Mouse (Mus musculus) MEL (cell line): ENCODE measurements at regions not wholly inside any gene's neighbourhood (a gene's known extent, or its start where the extent isn't known, plus 50 kb on each side); places are given as distances from the start of the nearest gene placed in this dataset.

Experiments
- DNase-seq: peaks from one replicate; pipeline ENCODE4 v3.0.0; 2011; ENCODE audit warnings: low read depth, low spot score
- H3K27ac ChIP-seq: 2 replicates; pipeline ENCODE4 v1.5.1; 2012; ENCODE audit warnings: low read depth, mild to moderate bottlenecking, control low read depth, low read length, moderate library complexity; ENCODE audit not compliant: control insufficient read depth
- H3K27me3 ChIP-seq, 2 experiments: fragments of 150-350 bp in 1 of 2; sonication (generic) in 1 of 2; 2 replicates each; pipeline ENCODE4 v1.6.1; 2012; ENCODE audit warnings: low read length in 2 of 2, mild to moderate bottlenecking in 2 of 2, improper control_type of control experiment in 1 of 2, moderate library complexity in 1 of 2; ENCODE audit not compliant: insufficient read depth in 2 of 2, control insufficient read depth in 1 of 2
- H3K36me3 ChIP-seq, 2 experiments: 2 replicates each; pipeline ENCODE4 v1.6.1; 2012 to 2014; ENCODE audit warnings: low read length in 2 of 2, improper control_type of control experiment in 1 of 2, inconsistent platforms in 1 of 2, mild to moderate bottlenecking in 1 of 2; ENCODE audit not compliant: insufficient read depth in 2 of 2, control insufficient read depth in 1 of 2
- H3K4me1 ChIP-seq, 2 experiments: fragments of 150-350 bp in 1 of 2; sonication (generic) in 1 of 2; 2 replicates each; pipeline ENCODE4 v1.6.1; 2012; ENCODE audit warnings: low read length in 2 of 2, improper control_type of control experiment in 1 of 2, mild to moderate bottlenecking in 1 of 2; ENCODE audit not compliant: insufficient read depth in 2 of 2, control insufficient read depth in 1 of 2
- H3K4me3 ChIP-seq, 2 experiments: fragments of 150-350 bp in 1 of 2; sonication (generic) in 1 of 2; 2 replicates each; pipeline ENCODE4 v1.5.1; 2012; ENCODE audit warnings: low read depth in 2 of 2, low read length in 2 of 2, mild to moderate bottlenecking in 2 of 2, moderate library complexity in 2 of 2, control low read depth in 1 of 2, improper control_type of control experiment in 1 of 2; ENCODE audit not compliant: control insufficient read depth in 1 of 2, insufficient read depth in 1 of 2
- H3K79me2 ChIP-seq: 2 replicates; pipeline ENCODE4 v1.6.1; 2012; ENCODE audit warnings: mild to moderate bottlenecking, low read length, moderate library complexity; ENCODE audit not compliant: control insufficient read depth, poor library complexity, insufficient read depth
- H3K9ac ChIP-seq: 2 replicates; pipeline ENCODE4 v1.6.1; 2012; ENCODE audit warnings: low read depth, mild to moderate bottlenecking, control low read depth, low read length, moderate library complexity; ENCODE audit not compliant: control insufficient read depth, poor library complexity, severe bottlenecking
- H3K9me3 ChIP-seq: fragments of 150-350 bp; sonication (generic); replicated peaks from 2 replicates; pipeline ENCODE4 v1.6.1; 2012; ENCODE audit warnings: mild to moderate bottlenecking, low read length, improper control_type of control experiment, moderate library complexity; ENCODE audit not compliant: insufficient read depth
- BHLHE40 ChIP-seq: IDR thresholded peaks from 2 replicates; pipeline ENCODE4 v1.6.1; 2012; ENCODE audit warnings: low read depth, mild to moderate bottlenecking, inconsistent platforms, low read length, improper control_type of control experiment, borderline replicate concordance
- CHD2 ChIP-seq: IDR thresholded peaks from 2 replicates; pipeline ENCODE4 v1.6.1; 2011; ENCODE audit warnings: low read length, improper control_type of control experiment
- E2F4 ChIP-seq: IDR thresholded peaks from 2 replicates; pipeline ENCODE4 v1.6.1; 2011; ENCODE audit warnings: low read depth, low read length, improper control_type of control experiment, borderline replicate concordance
- EP300 ChIP-seq, 2 experiments: IDR thresholded peaks; 2 replicates each; pipeline ENCODE4 v1.6.1; 2011; ENCODE audit warnings: improper control_type of control experiment in 2 of 2, low read length in 2 of 2, low read depth in 1 of 2, mild to moderate bottlenecking in 1 of 2
- ETS1 ChIP-seq: IDR thresholded peaks from 2 replicates; pipeline ENCODE4 v1.6.1; 2012; ENCODE audit warnings: low read depth, mild to moderate bottlenecking, inconsistent platforms, low read length, improper control_type of control experiment, moderate library complexity
- HCFC1 ChIP-seq: IDR thresholded peaks from 2 replicates; pipeline ENCODE4 v1.6.1; 2012; ENCODE audit warnings: low read depth, mild to moderate bottlenecking, inconsistent platforms, low read length, improper control_type of control experiment, moderate library complexity
- JUND ChIP-seq: IDR thresholded peaks from 2 replicates; pipeline ENCODE4 v1.6.1; 2011; ENCODE audit warnings: low read depth, mild to moderate bottlenecking, improper control_type of control experiment, low read length
- KAT2A ChIP-seq: conservative IDR thresholded peaks from 2 replicates; pipeline ENCODE4 v1.6.1; 2012; ENCODE audit warnings: low read depth, low read length, improper control_type of control experiment, inconsistent platforms
- MAFK ChIP-seq: IDR thresholded peaks from 2 replicates; pipeline ENCODE4 v1.6.1; 2011; ENCODE audit warnings: low read depth, mild to moderate bottlenecking, low read length, improper control_type of control experiment, borderline replicate concordance
- MAX ChIP-seq: IDR thresholded peaks from 2 replicates; pipeline ENCODE4 v1.6.1; 2011; ENCODE audit warnings: low read length, improper control_type of control experiment
- MEF2A ChIP-seq: IDR thresholded peaks from 2 replicates; pipeline ENCODE4 v1.6.1; 2014; ENCODE audit warnings: low read depth, mild to moderate bottlenecking, inconsistent platforms, low read length, improper control_type of control experiment; ENCODE audit not compliant: poor library complexity, insufficient replicate concordance, severe bottlenecking; ENCODE audit errors: extremely low read depth
- MYB ChIP-seq: IDR thresholded peaks from 2 replicates; pipeline ENCODE4 v1.6.1; 2011; ENCODE audit warnings: mild to moderate bottlenecking, low read depth, low read length, improper control_type of control experiment
- NELFE ChIP-seq: IDR thresholded peaks from 2 replicates; pipeline ENCODE4 v1.6.1; 2011; ENCODE audit warnings: low read depth, low read length, improper control_type of control experiment
- POLR2A ChIP-seq, 2 experiments: IDR thresholded peaks; 2 replicates each; pipeline ENCODE4 v1.6.1; 2011 to 2012; ENCODE audit warnings: low read length in 2 of 2, mild to moderate bottlenecking in 2 of 2, control low read depth in 1 of 2, improper control_type of control experiment in 1 of 2, low read depth in 1 of 2, moderate library complexity in 1 of 2; ENCODE audit not compliant: control insufficient read depth in 1 of 2, insufficient read depth in 1 of 2, poor library complexity in 1 of 2
- POLR2AphosphoS5 ChIP-seq: IDR thresholded peaks from 2 replicates; pipeline ENCODE4 v1.6.1; 2012; ENCODE audit warnings: low read depth, borderline replicate concordance, mild to moderate bottlenecking, inconsistent platforms, low read length, moderate library complexity, mixed read lengths
- RCOR1 ChIP-seq: IDR thresholded peaks from 2 replicates; pipeline ENCODE4 v1.6.1; 2012; ENCODE audit warnings: low read depth, mild to moderate bottlenecking, inconsistent platforms, low read length, improper control_type of control experiment
- SIN3A ChIP-seq: IDR thresholded peaks from 2 replicates; pipeline ENCODE4 v1.6.1; 2012; ENCODE audit warnings: low read length, improper control_type of control experiment, inconsistent platforms
- SMC3 ChIP-seq: IDR thresholded peaks from 2 replicates; pipeline ENCODE4 v1.6.1; 2011; ENCODE audit warnings: low read depth, low read length, improper control_type of control experiment
- TAL1 ChIP-seq: IDR thresholded peaks from 2 replicates; pipeline ENCODE4 v1.6.1; 2012; ENCODE audit warnings: mild to moderate bottlenecking, inconsistent platforms, low read length, moderate library complexity, mixed read lengths
- TBP ChIP-seq: IDR thresholded peaks from 2 replicates; pipeline ENCODE4 v1.8.0; 2011; ENCODE audit warnings: low read depth, low read length, improper control_type of control experiment
- USF2 ChIP-seq, 2 experiments: IDR thresholded peaks; 2 replicates each; pipeline ENCODE4 v1.6.1; 2011 to 2012; ENCODE audit warnings: improper control_type of control experiment in 2 of 2, low read length in 2 of 2, borderline replicate concordance in 1 of 2, inconsistent platforms in 1 of 2, low read depth in 1 of 2, mild to moderate bottlenecking in 1 of 2; ENCODE audit not compliant: insufficient read depth in 1 of 2
- ZKSCAN1 ChIP-seq: IDR thresholded peaks from 2 replicates; pipeline ENCODE4 v1.6.1; 2012; ENCODE audit warnings: low read depth, mild to moderate bottlenecking, inconsistent platforms, low read length, improper control_type of control experiment, moderate library complexity
- ZNF384 ChIP-seq: IDR thresholded peaks from 2 replicates; pipeline ENCODE4 v1.6.1; 2012; ENCODE audit warnings: low read depth, mild to moderate bottlenecking, inconsistent platforms, low read length, improper control_type of control experiment

GRCm38 (mm10) chr10:14210045-14210444 lies 244.2 kb downstream of the Hivep2 start:
- no peak overlapping the region for H3K4me3 ChIP-seq
- no peaks in the 10 kb centered on the region for H3K4me1 ChIP-seq
- H3K27me3 ChIP-seq: no peaks in the 10 kb centered on the region
- H3K9ac ChIP-seq: no peak overlapping the region
- H3K79me2 ChIP-seq: no peaks in the 10 kb centered on the region
- TF ChIP-seq JUND (no peak), HCFC1 (no peak), USF2 (IDR thresholded peaks at IDR 0.05; ENCODE audit: borderline replicate concordance in 1 of 2, insufficient read depth in 1 of 2, low read depth in 1 of 2, low read length in 2 of 2) (no peak), TAL1 (no peak), MAX (no peak), MEF2A (no peak), SMC3 (no peak), TBP (no peak), NELFE (no peak)
- H3K27ac ChIP-seq: no peak overlapping the region
- no peaks in the 10 kb centered on the region for H3K36me3 ChIP-seq
- DNase-seq: no peak
- H3K9me3 ChIP-seq: no peaks in the 10 kb centered on the region

GRCm38 (mm10) chr10:14208206-14208605 lies 242.3 kb downstream of the Hivep2 start:
- no peaks in the 10 kb centered on the region for H3K36me3 ChIP-seq
- H3K79me2 ChIP-seq: no peaks in the 10 kb centered on the region
- H3K9me3 ChIP-seq: no peaks in the 10 kb centered on the region
- H3K27me3 ChIP-seq: no peaks in the 10 kb centered on the region
- no peak overlapping the region for H3K27ac ChIP-seq
- no peak for TF ChIP-seq TAL1
- TF ChIP-seq MAFK: no peak
- TF ChIP-seq ZNF384: no peak
- TF ChIP-seq NELFE: no peak
- TF ChIP-seq EP300 (IDR thresholded peaks at IDR 0.05; ENCODE audit: low read depth in 1 of 2, low read length in 2 of 2): no peak
- TF ChIP-seq RCOR1: no peak
- no peak for TF ChIP-seq MYB
- no peak for TF ChIP-seq TBP
- TF ChIP-seq POLR2A (IDR thresholded peaks at IDR 0.05; ENCODE audit: control insufficient read depth in 1 of 2, insufficient read depth in 1 of 2, low read depth in 1 of 2, low read length in 2 of 2, poor library complexity in 1 of 2): no peak
- TF ChIP-seq POLR2AphosphoS5: no peak
- no peak for TF ChIP-seq BHLHE40
- TF ChIP-seq MAX: no peak
- TF ChIP-seq ZKSCAN1: no peak
- no peak for TF ChIP-seq KAT2A
- no peak for TF ChIP-seq HCFC1
- TF ChIP-seq ETS1: no peak
- TF ChIP-seq SIN3A: no peak
- TF ChIP-seq CHD2: no peak
- no peak for TF ChIP-seq E2F4
- no peak overlapping the region for H3K9ac ChIP-seq
- H3K4me3 ChIP-seq: no peak overlapping the region
- DNase-seq: no peak
- H3K4me1 ChIP-seq: no peaks in the 10 kb centered on the region
